Mouse (Mus musculus): Measurements from ENCODE around the gene Btbd7. TPM values are rescaled to one million over a fixed set of nuclear protein-coding genes. Genes with fewer than 3 reads are reported as not detected.
A peak's percentile ranks its signal among the peaks of the same experiment; 100 is the strongest.

The Btbd7 gene
- polyA plus RNA-seq, 1 experiment from 2014 or later = 20.6 TPM

GRCm38 (mm10) chr12:102838271-102838670 lies 40.0 kb downstream of the Btbd7 start:
- 93% methylated on average over 9 of the region's 9 CpGs for WGBS

GRCm38 (mm10) chr12:102832746-102833300 lies 45.4 kb downstream of the Btbd7 start:
- peak; percentile 31; the same call in 1 of the 2 replicates for ATAC-seq (ENCODE audit: borderline replicate concordance, extremely low read depth, low FRiP score, low TSS enrichment)
- Histone ChIP-seq H3K27me3 (no peaks in the 10 kb centered on the region), H3K9me3 (no peaks in the 10 kb centered on the region), H3K36me3 (0 out of 2 replicates have a peak, but pooled peaks cover 3% of the 10 kb centered on the region), H3K27ac (peak overlapping the region; percentile 64; the same call in 1 of the 2 replicates), H3K9ac (no peak overlapping the region), H3K4me2 (no peak overlapping the region), H3K4me3 (no peak overlapping the region), H3K4me1 (no peaks in the 10 kb centered on the region)
- 64% methylated on average over 1 of the region's 1 CpGs for WGBS

More at GRCm38 (mm10) chr12:102838271-102838670, 40.0 kb downstream of the Btbd7 start:
- ATAC-seq (ENCODE audit: borderline replicate concordance, extremely low read depth, low FRiP score, low TSS enrichment) = no peak
- no peak overlapping the region for H3K4me2 ChIP-seq
- H3K9ac ChIP-seq = no peak overlapping the region
- no peaks in the 10 kb centered on the region for H3K4me1 ChIP-seq
- H3K4me3 ChIP-seq = no peak overlapping the region
- no peaks in the 10 kb centered on the region for H3K27me3 ChIP-seq
- H3K27ac ChIP-seq = no peak overlapping the region
- H3K9me3 ChIP-seq = no peaks in the 10 kb centered on the region
- peaks cover 13% of the 10 kb centered on the region; the same call in 1 of the 2 replicates for H3K36me3 ChIP-seq

- Histone ChIP-seq H3K4me2 (no peak overlapping the region), H3K9ac (no peak overlapping the region), H3K4me1 (no peaks in the 10 kb centered on the region), H3K4me3 (no peak overlapping the region), H3K27me3 (no peaks in the 10 kb centered on the region), H3K9me3 (no peaks in the 10 kb centered on the region), H3K27ac (no peak overlapping the region), H3K36me3 (no peaks in the 10 kb centered on the region)
- ATAC-seq (ENCODE audit: borderline replicate concordance, extremely low read depth, low FRiP score, low TSS enrichment) = no peak
- WGBS = 68% methylated on average over 1 of the region's 1 CpGs
These were observed 46.4 kb downstream of the Btbd7 start for GRCm38 (mm10) chr12:102831888-102832287.

GRCm38 (mm10) chr12:102827119-102827518 lies 51.2 kb downstream of the Btbd7 start:
- ATAC-seq (ENCODE audit: borderline replicate concordance, extremely low read depth, low FRiP score, low TSS enrichment) = no peak
- 83% methylated on average over 1 of the region's 1 CpGs for WGBS
- H3K36me3 ChIP-seq = no peaks in the 10 kb centered on the region
- no peak overlapping the region for H3K27ac ChIP-seq
- no peak overlapping the region for H3K4me3 ChIP-seq
- H3K4me1 ChIP-seq = no peaks in the 10 kb centered on the region
- H3K4me2 ChIP-seq = no peak overlapping the region
- H3K9me3 ChIP-seq = no peaks in the 10 kb centered on the region
- no peaks in the 10 kb centered on the region for H3K27me3 ChIP-seq
- no peak overlapping the region for H3K9ac ChIP-seq

GRCm38 (mm10) chr12:102826399-102826798 lies 51.9 kb downstream of the Btbd7 start:
- Histone ChIP-seq H3K27ac (no peak overlapping the region), H3K4me1 (no peaks in the 10 kb centered on the region), H3K9ac (no peak overlapping the region), H3K4me2 (no peak overlapping the region), H3K27me3 (no peaks in the 10 kb centered on the region), H3K4me3 (no peak overlapping the region), H3K36me3 (no peaks in the 10 kb centered on the region), H3K9me3 (no peaks in the 10 kb centered on the region)
- 97% methylated on average over 1 of the region's 1 CpGs for WGBS
- no peak for ATAC-seq (ENCODE audit: borderline replicate concordance, extremely low read depth, low FRiP score, low TSS enrichment)

- Histone ChIP-seq H3K27ac (no peak overlapping the region), H3K4me2 (no peak overlapping the region), H3K9ac (no peak overlapping the region), H3K36me3 (peaks cover 15% of the 10 kb centered on the region), H3K9me3 (no peaks in the 10 kb centered on the region), H3K4me3 (no peak overlapping the region), H3K4me1 (no peaks in the 10 kb centered on the region), H3K27me3 (no peaks in the 10 kb centered on the region)
- ATAC-seq (ENCODE audit: borderline replicate concordance, extremely low read depth, low FRiP score, low TSS enrichment) = no peak
- WGBS = 59% methylated on average over 1 of the region's 1 CpGs
These were observed 63.4 kb downstream of the Btbd7 start for GRCm38 (mm10) chr12:102814858-102815257.

GRCm38 (mm10) chr12:102799528-102799927 lies 78.7 kb downstream of the Btbd7 start:
- Histone ChIP-seq H3K4me3 (no peak overlapping the region), H3K36me3 (peaks cover 21% of the 10 kb centered on the region; the same call in 1 of the 2 replicates), H3K4me1 (no peaks in the 10 kb centered on the region), H3K9me3 (no peaks in the 10 kb centered on the region), H3K27me3 (no peaks in the 10 kb centered on the region), H3K4me2 (no peak overlapping the region), H3K27ac (no peak overlapping the region), H3K9ac (no peak overlapping the region)
- no peak for ATAC-seq (ENCODE audit: borderline replicate concordance, extremely low read depth, low FRiP score, low TSS enrichment)
- 78% methylated on average over 2 of the region's 2 CpGs for WGBS

GRCm38 (mm10) chr12:102787927-102788326 lies 90.3 kb downstream of the Btbd7 start:
- no peak overlapping the region for H3K4me3 ChIP-seq
- no peaks in the 10 kb centered on the region for H3K9me3 ChIP-seq
- H3K36me3 ChIP-seq = peaks cover 76% of the 10 kb centered on the region
- no peaks in the 10 kb centered on the region for H3K27me3 ChIP-seq
- no peaks in the 10 kb centered on the region for H3K4me1 ChIP-seq
- no peak overlapping the region for H3K9ac ChIP-seq
- ATAC-seq (ENCODE audit: borderline replicate concordance, extremely low read depth, low FRiP score, low TSS enrichment) = no peak
- H3K27ac ChIP-seq = no peak overlapping the region
- 82% methylated on average over 7 of the region's 7 CpGs for WGBS
- H3K4me2 ChIP-seq = no peak overlapping the region

- WGBS = 84% methylated on average over 5 of the region's 5 CpGs
- H3K36me3 ChIP-seq = peaks cover 59% of the 10 kb centered on the region
These were observed 92.7 kb downstream of the Btbd7 start for GRCm38 (mm10) chr12:102785593-102785985.

GRCm38 (mm10) chr12:102784899-102785592 lies 93.2 kb downstream of the Btbd7 start:
- Histone ChIP-seq H3K9me3 (no peaks in the 10 kb centered on the region), H3K9ac (no peak overlapping the region), H3K4me2 (no peak overlapping the region), H3K27ac (no peak overlapping the region), H3K36me3 (peaks cover 54% of the 10 kb centered on the region), H3K27me3 (no peaks in the 10 kb centered on the region), H3K4me3 (no peak overlapping the region), H3K4me1 (no peaks in the 10 kb centered on the region)
- no peak for ATAC-seq (ENCODE audit: borderline replicate concordance, extremely low read depth, low FRiP score, low TSS enrichment)
- 89% methylated on average over 19 of the region's 19 CpGs for WGBS

More at GRCm38 (mm10) chr12:102785593-102785985, 92.7 kb downstream of the Btbd7 start:
- H3K4me3 ChIP-seq = no peak overlapping the region
- H3K4me2 ChIP-seq = no peak overlapping the region
- no peak for ATAC-seq (ENCODE audit: borderline replicate concordance, extremely low read depth, low FRiP score, low TSS enrichment)
- H3K27ac ChIP-seq = no peak overlapping the region
- no peaks in the 10 kb centered on the region for H3K4me1 ChIP-seq
- H3K9me3 ChIP-seq = no peaks in the 10 kb centered on the region
- H3K9ac ChIP-seq = no peak overlapping the region
- H3K27me3 ChIP-seq = no peaks in the 10 kb centered on the region

GRCm38 (mm10) chr12:102782841-102783240 lies 95.4 kb downstream of the Btbd7 start:
- WGBS = 87% methylated on average over 5 of the region's 5 CpGs
- no peaks in the 10 kb centered on the region for H3K9me3 ChIP-seq
- H3K9ac ChIP-seq = no peak overlapping the region
- no peak overlapping the region for H3K4me2 ChIP-seq
- no peak for ATAC-seq (ENCODE audit: borderline replicate concordance, extremely low read depth, low FRiP score, low TSS enrichment)
- peaks cover 42% of the 10 kb centered on the region for H3K36me3 ChIP-seq
- H3K4me3 ChIP-seq = no peak overlapping the region
- H3K4me1 ChIP-seq = no peaks in the 10 kb centered on the region
- H3K27me3 ChIP-seq = no peaks in the 10 kb centered on the region
- H3K27ac ChIP-seq = no peak overlapping the region

GRCm38 (mm10) chr12:102779452-102779851 lies 98.8 kb downstream of the Btbd7 start:
- peak; percentile 79 for ATAC-seq (ENCODE audit: borderline replicate concordance, extremely low read depth, low FRiP score, low TSS enrichment)
- H3K36me3 ChIP-seq = peaks cover 39% of the 10 kb centered on the region
- no peak overlapping the region for H3K27ac ChIP-seq
- H3K4me3 ChIP-seq = no peak overlapping the region
- 45% methylated on average over 3 of the region's 3 CpGs for WGBS
- no peak overlapping the region for H3K4me2 ChIP-seq
- H3K9me3 ChIP-seq = no peaks in the 10 kb centered on the region
- no peak overlapping the region for H3K9ac ChIP-seq
- H3K4me1 ChIP-seq = no peaks in the 10 kb centered on the region
- H3K27me3 ChIP-seq = no peaks in the 10 kb centered on the region
